Mouse (Mus musculus): Measurements from ENCODE around the gene Gtf2a1l. TPM values are rescaled to one million over a fixed set of nuclear protein-coding genes. Genes with fewer than 3 reads are reported as not detected.

Gtf2a1l gene
- polyA plus RNA-seq, 1 experiment from 2014 or later, result not detected

- H3K27ac ChIP-seq (replicated peaks), result no peak overlapping the region
- no peak overlapping the region for H3K4me2 ChIP-seq
- no peaks in the 10 kb centered on the region for H3K27me3 ChIP-seq
- no peak overlapping the region for H3K4me3 ChIP-seq (replicated peaks)
- 18% methylated on average over 21 of the region's 21 CpGs for WGBS (ENCODE audit: insufficient replicate concordance)
- no peak overlapping the region for H3K9ac ChIP-seq
- no peak for ATAC-seq (ENCODE audit: insufficient read depth)
- no peaks in the 10 kb centered on the region for H3K9me3 ChIP-seq (replicated peaks)
- H3K36me3 ChIP-seq (replicated peaks), result no peaks in the 10 kb centered on the region
- H3K4me1 ChIP-seq (replicated peaks), result no peaks in the 10 kb centered on the region
Measured at GRCm38 (mm10) chr17:88652702-88653374, 15.6 kb upstream of the Gtf2a1l start.

DNA sequence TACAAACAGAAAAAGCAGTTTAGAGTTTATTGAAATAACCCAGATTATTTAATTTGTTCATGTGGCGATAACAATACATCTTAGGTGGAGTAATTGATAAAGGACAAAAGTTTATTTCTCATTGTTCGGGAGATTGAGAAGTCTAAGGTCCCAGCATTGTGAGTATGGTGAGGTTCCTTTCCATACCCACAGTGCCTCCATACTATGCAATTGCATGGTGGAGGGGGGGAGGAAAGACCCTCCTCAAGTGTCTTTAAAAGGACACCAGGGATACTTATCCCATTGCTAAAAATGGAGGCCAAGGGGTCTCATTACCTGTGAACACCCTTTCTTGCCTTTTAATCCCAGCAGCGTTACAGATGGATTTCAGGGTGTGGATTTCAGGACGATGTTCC lies 15.1 kb upstream of the Gtf2a1l start:
- no peaks in the 10 kb centered on the region for H3K9me3 ChIP-seq (replicated peaks)
- H3K36me3 ChIP-seq (replicated peaks), result no peaks in the 10 kb centered on the region
- no peak overlapping the region for H3K9ac ChIP-seq
- H3K4me2 ChIP-seq, result no peak overlapping the region
- no peak overlapping the region for H3K4me3 ChIP-seq (replicated peaks)
- no peak overlapping the region for H3K27ac ChIP-seq (replicated peaks)
- H3K4me1 ChIP-seq (replicated peaks), result no peaks in the 10 kb centered on the region
- WGBS (ENCODE audit: insufficient replicate concordance), result 69% methylated on average over 4 of the region's 4 CpGs
- ATAC-seq (ENCODE audit: insufficient read depth), result no peak
- no peaks in the 10 kb centered on the region for H3K27me3 ChIP-seq

DNA sequence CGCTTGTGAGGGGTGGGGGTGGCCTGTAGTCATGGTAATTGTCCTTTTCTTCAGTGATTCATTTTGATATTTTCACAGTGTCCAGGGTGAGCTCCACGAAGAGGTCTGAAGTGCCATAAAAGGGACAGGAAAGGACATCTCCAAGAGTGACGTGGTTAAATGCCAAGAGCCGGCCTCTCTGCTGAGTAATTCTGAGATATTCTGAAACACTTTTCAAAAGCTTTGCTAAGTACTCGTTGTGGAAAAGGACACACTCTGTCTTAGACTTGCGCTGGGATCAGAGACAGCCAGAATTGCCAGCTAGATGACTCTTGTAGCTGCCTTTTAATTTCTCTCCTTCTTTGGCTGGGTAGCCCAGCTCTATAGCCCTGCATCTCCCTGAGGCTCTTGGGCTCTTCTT lies 9.9 kb upstream of the Gtf2a1l start:
- Histone ChIP-seq H3K9ac (no peak overlapping the region), H3K27me3 (no peaks in the 10 kb centered on the region), H3K4me1 (replicated peaks) (no peaks in the 10 kb centered on the region), H3K4me3 (replicated peaks) (no peak overlapping the region), H3K4me2 (no peak overlapping the region), H3K36me3 (replicated peaks) (no peaks in the 10 kb centered on the region), H3K27ac (replicated peaks) (no peak overlapping the region), H3K9me3 (replicated peaks) (no peaks in the 10 kb centered on the region)
- WGBS (ENCODE audit: insufficient replicate concordance), result 62% methylated on average over 6 of the region's 6 CpGs
- ATAC-seq (ENCODE audit: insufficient read depth), result no peak

GRCm38 (mm10) chr17:88666076-88666475 lies 2.4 kb upstream of the Gtf2a1l start:
- no peaks in the 10 kb centered on the region for H3K9me3 ChIP-seq (replicated peaks)
- H3K4me3 ChIP-seq (replicated peaks), result no peak overlapping the region
- 52% methylated on average over 2 of the region's 2 CpGs for WGBS (ENCODE audit: insufficient replicate concordance)
- H3K4me1 ChIP-seq (replicated peaks), result no peaks in the 10 kb centered on the region
- no peak for ATAC-seq (ENCODE audit: insufficient read depth)
- H3K36me3 ChIP-seq (replicated peaks), result no peaks in the 10 kb centered on the region
- H3K27ac ChIP-seq (replicated peaks), result no peak overlapping the region
- no peaks in the 10 kb centered on the region; the same call in 1 of the 2 replicates for H3K27me3 ChIP-seq
- H3K4me2 ChIP-seq, result no peak overlapping the region
- no peak overlapping the region for H3K9ac ChIP-seq

- Histone ChIP-seq H3K4me1 (replicated peaks) (no peaks in the 10 kb centered on the region), H3K27me3 (no peaks in the 10 kb centered on the region; the same call in 1 of the 2 replicates), H3K4me2 (no peak overlapping the region), H3K36me3 (replicated peaks) (no peaks in the 10 kb centered on the region), H3K9ac (no peak overlapping the region), H3K9me3 (replicated peaks) (no peaks in the 10 kb centered on the region), H3K4me3 (replicated peaks) (no peak overlapping the region), H3K27ac (replicated peaks) (no peak overlapping the region)
- WGBS (ENCODE audit: insufficient replicate concordance), result 66% methylated on average over 2 of the region's 2 CpGs
- no peak for ATAC-seq (ENCODE audit: insufficient read depth)
Measured at GRCm38 (mm10) chr17:88669921-88670320, 1.5 kb downstream of the Gtf2a1l start.

GRCm38 (mm10) chr17:88670800-88671199 lies 2.3 kb downstream of the Gtf2a1l start:
- 45% methylated on average over 4 of the region's 4 CpGs for WGBS (ENCODE audit: insufficient replicate concordance)
- Histone ChIP-seq H3K4me2 (no peak overlapping the region), H3K4me1 (replicated peaks) (no peaks in the 10 kb centered on the region), H3K27me3 (no peaks in the 10 kb centered on the region; the same call in 1 of the 2 replicates), H3K9ac (no peak overlapping the region), H3K9me3 (replicated peaks) (no peaks in the 10 kb centered on the region), H3K27ac (replicated peaks) (no peak overlapping the region), H3K36me3 (replicated peaks) (no peaks in the 10 kb centered on the region), H3K4me3 (replicated peaks) (no peak overlapping the region)
- no peak for ATAC-seq (ENCODE audit: insufficient read depth)

- H3K4me1 ChIP-seq (replicated peaks), result no peaks in the 10 kb centered on the region
- no peak overlapping the region for H3K4me2 ChIP-seq
- H3K9me3 ChIP-seq (replicated peaks), result no peaks in the 10 kb centered on the region
- WGBS (ENCODE audit: insufficient replicate concordance), result 77% methylated on average over 23 of the region's 23 CpGs
- H3K9ac ChIP-seq, result no peak overlapping the region
- H3K27me3 ChIP-seq, result no peaks in the 10 kb centered on the region
- no peaks in the 10 kb centered on the region for H3K36me3 ChIP-seq (replicated peaks)
- no peak overlapping the region for H3K27ac ChIP-seq (replicated peaks)
- no peak overlapping the region for H3K4me3 ChIP-seq (replicated peaks)
- ATAC-seq (ENCODE audit: insufficient read depth), result no peak
Measured at GRCm38 (mm10) chr17:88675310-88676309, 7.2 kb downstream of the Gtf2a1l start.

- H3K9ac ChIP-seq, result no peak overlapping the region
- no peak for ATAC-seq (ENCODE audit: insufficient read depth)
- H3K4me2 ChIP-seq, result no peak overlapping the region
- no peaks in the 10 kb centered on the region for H3K9me3 ChIP-seq (replicated peaks)
- no peak overlapping the region for H3K4me3 ChIP-seq (replicated peaks)
- no peaks in the 10 kb centered on the region for H3K36me3 ChIP-seq (replicated peaks)
- no peak overlapping the region for H3K27ac ChIP-seq (replicated peaks)
- WGBS (ENCODE audit: insufficient replicate concordance), result 62% methylated on average over 11 of the region's 11 CpGs
- no peaks in the 10 kb centered on the region for H3K27me3 ChIP-seq
- no peaks in the 10 kb centered on the region for H3K4me1 ChIP-seq (replicated peaks)
Measured at GRCm38 (mm10) chr17:88688226-88688625, 19.8 kb downstream of the Gtf2a1l start.

- no peaks in the 10 kb centered on the region for H3K36me3 ChIP-seq (replicated peaks)
- no peak overlapping the region for H3K27ac ChIP-seq (replicated peaks)
- no peaks in the 10 kb centered on the region for H3K4me1 ChIP-seq (replicated peaks)
- ATAC-seq (ENCODE audit: insufficient read depth), result no peak
- 60% methylated on average over 9 of the region's 9 CpGs for WGBS (ENCODE audit: insufficient replicate concordance)
- H3K9ac ChIP-seq, result no peak overlapping the region
- H3K4me3 ChIP-seq (replicated peaks), result no peak overlapping the region
- H3K27me3 ChIP-seq, result no peaks in the 10 kb centered on the region
- no peaks in the 10 kb centered on the region for H3K9me3 ChIP-seq (replicated peaks)
- H3K4me2 ChIP-seq, result no peak overlapping the region
Measured at GRCm38 (mm10) chr17:88696656-88697333, 28.3 kb downstream of the Gtf2a1l start.

- no peak overlapping the region for H3K9ac ChIP-seq
- no peak overlapping the region for H3K4me3 ChIP-seq (replicated peaks)
- no peaks in the 10 kb centered on the region for H3K36me3 ChIP-seq (replicated peaks)
- H3K27me3 ChIP-seq, result no peaks in the 10 kb centered on the region
- no peak for ATAC-seq (ENCODE audit: insufficient read depth)
- H3K27ac ChIP-seq (replicated peaks), result no peak overlapping the region
- H3K9me3 ChIP-seq (replicated peaks), result no peaks in the 10 kb centered on the region
- no peaks in the 10 kb centered on the region for H3K4me1 ChIP-seq (replicated peaks)
- no peak overlapping the region for H3K4me2 ChIP-seq
Measured at GRCm38 (mm10) chr17:88700901-88701300, 32.4 kb downstream of the Gtf2a1l start.

DNA sequence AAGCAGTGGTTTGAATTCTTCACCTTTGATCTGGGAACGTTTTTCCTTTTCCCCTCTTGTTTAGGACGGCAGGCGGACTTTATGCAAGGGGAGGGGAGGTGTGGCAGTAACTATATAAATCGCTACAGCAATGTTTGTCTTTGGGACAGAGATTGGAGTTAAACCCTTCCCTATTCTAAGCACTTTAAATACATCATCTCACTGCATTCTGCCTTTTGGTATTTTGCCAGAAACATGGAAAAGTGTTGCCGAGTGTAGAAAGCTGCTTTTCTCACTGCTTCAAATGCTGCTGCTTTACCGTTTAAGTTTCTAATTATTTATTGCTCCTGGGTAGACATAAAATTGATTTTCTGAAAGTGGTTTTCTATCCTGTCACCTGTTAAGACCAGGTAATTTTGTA lies 33.9 kb downstream of the Gtf2a1l start:
- 29% methylated on average over 6 of the region's 6 CpGs for WGBS (ENCODE audit: insufficient replicate concordance)

More for the DNA sequence above, 33.9 kb downstream of the Gtf2a1l start:
- H3K4me2 ChIP-seq, result no peak overlapping the region
- no peak for ATAC-seq (ENCODE audit: insufficient read depth)
- H3K27ac ChIP-seq (replicated peaks), result no peak overlapping the region
- no peaks in the 10 kb centered on the region for H3K27me3 ChIP-seq
- H3K4me3 ChIP-seq (replicated peaks), result no peak overlapping the region
- no peak overlapping the region for H3K9ac ChIP-seq
- no peaks in the 10 kb centered on the region for H3K36me3 ChIP-seq (replicated peaks)
- H3K9me3 ChIP-seq (replicated peaks), result no peaks in the 10 kb centered on the region
- H3K4me1 ChIP-seq (replicated peaks), result no peaks in the 10 kb centered on the region

Data from liver, embryonic 15.5 days (tissue).